Comparison of ENCODE assay signal across 8 mouse cellular contexts in the genomic region with DNA sequence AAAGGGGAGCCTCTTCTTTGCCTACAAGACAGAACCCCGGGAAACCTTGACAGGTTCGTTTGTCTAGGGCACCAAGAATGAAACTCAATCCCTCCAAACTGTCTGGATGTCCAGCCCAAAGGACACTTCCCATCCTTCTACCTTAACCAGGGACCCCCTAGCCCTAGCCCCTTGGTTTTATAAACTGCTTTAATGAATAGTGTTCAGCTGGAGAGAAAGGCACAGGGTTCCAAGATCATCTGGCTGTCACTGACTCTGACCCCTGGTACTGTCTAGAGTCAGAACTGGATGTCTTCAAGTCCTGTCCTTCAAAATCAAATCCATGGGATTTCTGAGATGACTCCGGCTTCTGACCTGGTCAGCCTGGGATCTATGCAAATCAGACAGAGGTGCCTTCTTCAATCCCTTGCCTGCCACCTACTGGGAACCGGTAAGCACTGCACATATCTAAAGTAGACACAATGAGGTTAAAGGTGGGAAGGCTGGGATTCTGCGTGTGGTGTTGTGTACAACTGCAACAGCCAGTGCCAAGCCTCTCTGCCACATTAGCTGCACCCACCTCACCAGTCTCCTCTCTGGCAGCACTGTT. TPM values are rescaled to one million over a fixed set of nuclear protein-coding genes. Genes with fewer than 3 reads are reported as not detected.
DNase-seq lines count a peak whose midpoint lies in the region; ATAC-seq and TF ChIP-seq lines count a peak whose summit lies in the region.

No protein-coding gene starts in this region.

- ATAC-seq in forebrain, embryonic 14.5 days: peak; percentile 52; the same call in 1 of the 2 replicates
- peak; percentile 60 for ATAC-seq in hindbrain, postnatal 0 days
- ATAC-seq in midbrain, embryonic 16.5 days: peak; percentile 59
- ATAC-seq in stomach, postnatal 0 days (ENCODE audit: low FRiP score, low TSS enrichment): peak; percentile 48; the same call in 1 of the 2 replicates

- peak; percentile 90 for TF ChIP-seq CTCF in hindbrain, postnatal 0 days (IDR thresholded peaks at IDR 0.05; ENCODE audit: low read depth)
- peak; percentile 86 for TF ChIP-seq CTCF in stomach, postnatal 0 days (IDR thresholded peaks at IDR 0.05; ENCODE audit: low read depth)

- no peaks in the 10 kb centered on the region for H3K9me3 ChIP-seq in forebrain, embryonic 14.5 days (replicated peaks; ENCODE audit: control insufficient read depth, low read length)
- H3K9me3 ChIP-seq in hindbrain, postnatal 0 days (ENCODE audit: low read length): no peaks in the 10 kb centered on the region
- H3K9me3 ChIP-seq in midbrain, embryonic 16.5 days (replicated peaks; ENCODE audit: control insufficient read depth, low read length, poor library complexity, severe bottlenecking): no peaks in the 10 kb centered on the region
- no peaks in the 10 kb centered on the region for H3K9me3 ChIP-seq in stomach, postnatal 0 days (ENCODE audit: control insufficient read depth, low read length)

- intact Hi-C loops in left cerebral cortex, postnatal 4 days (cut with DNase I): loop anchor here (5.0 to 10.0 kb wide), 3 partner anchors 179 to 349 kb away; no protein-coding TSS in a partner anchor

- peak; percentile 80 for DNase-seq in urinary bladder, postnatal 14 days (ENCODE audit: low spot score)
- no peak for DNase-seq in urinary bladder, adult 2 months (ENCODE audit: low spot score)
- peak; percentile 47 for DNase-seq in c-Kit-positive CD71-positive TER-119-negative erythroid progenitor cells, embryonic 14.5 days (ENCODE audit: low read depth)
- peak; percentile 74 for DNase-seq in forebrain, embryonic 14.5 days (ENCODE audit: low spot score)
- peak; percentile 85 for DNase-seq in hindbrain, postnatal 0 days (ENCODE audit: low spot score)
- DNase-seq in left cerebral cortex, postnatal 4 days: peak; percentile 77
- peak; percentile 72 for DNase-seq in stomach, postnatal 0 days (ENCODE audit: low spot score)

- 0 out of 2 replicates have a peak, but pooled peaks cover 2% of the 10 kb centered on the region for H3K27me3 ChIP-seq in forebrain, embryonic 14.5 days (replicated peaks; ENCODE audit: control insufficient read depth, insufficient read depth, low read length)
- no peaks in the 10 kb centered on the region for H3K27me3 ChIP-seq in hindbrain, postnatal 0 days (ENCODE audit: insufficient read depth, low read length)
- no peaks in the 10 kb centered on the region for H3K27me3 ChIP-seq in midbrain, embryonic 16.5 days (ENCODE audit: control insufficient read depth, insufficient read depth, low read depth, low read length)
- no peaks in the 10 kb centered on the region for H3K27me3 ChIP-seq in stomach, postnatal 0 days (ENCODE audit: control insufficient read depth, insufficient read depth, low read length)

- 25% methylated on average over 5 of the region's 5 CpGs for whole genome bisulfite sequencing in forebrain, embryonic 14.5 days
- WGBS in hindbrain, postnatal 0 days: 21% methylated on average over 5 of the region's 5 CpGs
- 23% methylated on average over 5 of the region's 5 CpGs for WGBS in midbrain, embryonic 16.5 days
- WGBS in stomach, postnatal 0 days: 18% methylated on average over 5 of the region's 5 CpGs

- no peaks in the 10 kb centered on the region for H3K36me3 ChIP-seq in forebrain, embryonic 14.5 days (ENCODE audit: control insufficient read depth, insufficient read depth, low read length)
- H3K36me3 ChIP-seq in hindbrain, postnatal 0 days (ENCODE audit: insufficient read depth, low read length): no peaks in the 10 kb centered on the region
- H3K36me3 ChIP-seq in midbrain, embryonic 16.5 days (ENCODE audit: control insufficient read depth, insufficient read depth, low read length): no peaks in the 10 kb centered on the region
- H3K36me3 ChIP-seq in stomach, postnatal 0 days (ENCODE audit: control insufficient read depth, insufficient read depth, low read length): no peaks in the 10 kb centered on the region

- H3K9ac ChIP-seq in forebrain, embryonic 14.5 days (ENCODE audit: low read length): no peak overlapping the region
- no peak overlapping the region for H3K9ac ChIP-seq in hindbrain, postnatal 0 days (replicated peaks; ENCODE audit: low read length)
- H3K9ac ChIP-seq in midbrain, embryonic 16.5 days (ENCODE audit: low read depth, low read length): no peak overlapping the region
- H3K9ac ChIP-seq in stomach, postnatal 0 days (ENCODE audit: low read length): no peak overlapping the region

- TF ChIP-seq EP300 in stomach, postnatal 0 days (optimal IDR thresholded peaks at IDR 0.05): no peak

- no peaks in the 10 kb centered on the region; the same call in 1 of the 2 replicates for H3K4me1 ChIP-seq in forebrain, embryonic 14.5 days (ENCODE audit: control insufficient read depth, insufficient read depth, low read length)
- H3K4me1 ChIP-seq in hindbrain, postnatal 0 days (ENCODE audit: insufficient read depth, low read length): no peaks in the 10 kb centered on the region; the same call in 1 of the 2 replicates
- peaks cover 10% of the 10 kb centered on the region for H3K4me1 ChIP-seq in midbrain, embryonic 16.5 days (ENCODE audit: control insufficient read depth, insufficient read depth, low read length)
- H3K4me1 ChIP-seq in stomach, postnatal 0 days (replicated peaks; ENCODE audit: control insufficient read depth, insufficient read depth): 0 out of 2 replicates have a peak, but pooled peaks cover 2% of the 10 kb centered on the region

- no peak overlapping the region for H3K27ac ChIP-seq in forebrain, embryonic 14.5 days (ENCODE audit: low read depth, low read length)
- no peak overlapping the region for H3K27ac ChIP-seq in hindbrain, postnatal 0 days
- no peak overlapping the region for H3K27ac ChIP-seq in midbrain, embryonic 16.5 days (ENCODE audit: low read length)
- no peak overlapping the region for H3K27ac ChIP-seq in stomach, postnatal 0 days (replicated peaks)

- H3K4me3 ChIP-seq in forebrain, embryonic 14.5 days (ENCODE audit: low read depth, low read length): no peak overlapping the region
- H3K4me3 ChIP-seq in hindbrain, postnatal 0 days (ENCODE audit: low read length): no peak overlapping the region
- H3K4me3 ChIP-seq in midbrain, embryonic 16.5 days (ENCODE audit: low read depth, low read length): no peak overlapping the region
- H3K4me3 ChIP-seq in stomach, postnatal 0 days (ENCODE audit: low read depth, low read length): no peak overlapping the region

- H3K4me2 ChIP-seq in forebrain, embryonic 14.5 days (ENCODE audit: low read length): no peak overlapping the region
- no peak overlapping the region for H3K4me2 ChIP-seq in hindbrain, postnatal 0 days (ENCODE audit: low read depth, low read length)
- H3K4me2 ChIP-seq in midbrain, embryonic 16.5 days (ENCODE audit: low read length): no peak overlapping the region
- no peak overlapping the region for H3K4me2 ChIP-seq in stomach, postnatal 0 days (replicated peaks; ENCODE audit: low read depth)

RNA-seq across cellular contexts. Expression of gene Aipl1, which starts 13.0 kb away (rescaled TPM):
- polyA plus RNA-seq in urinary bladder, adult 2 months (2012; rRNA removed): 0.32 and 0.41 TPM in 2 replicates
- polyA plus RNA-seq in forebrain, embryonic 14.5 days (2014; fragmentation: Nextera tagmentation; extraction: Ambion mirVana): 0.09 TPM in 2 replicates
- 0.07 TPM in 1 of 2 replicates, not detected in the other for total RNA-seq in hindbrain, postnatal 0 days (2014; rRNA removed)
- polyA plus RNA-seq in hindbrain, postnatal 0 days (2015; fragmentation: Nextera tagmentation; extraction: Ambion mirVana): 0.34 and 0.42 TPM in 2 replicates
- under 1 TPM; 0.14 to 0.26 TPM for total RNA-seq in left cerebral cortex, postnatal 4 days (2021)
- polyA plus RNA-seq in midbrain, embryonic 16.5 days (2015; fragmentation: Nextera tagmentation; extraction: Ambion mirVana): 0.34 and 0.65 TPM in 2 replicates
- 0.16 and 0.27 TPM in 2 replicates for polyA plus RNA-seq in stomach, postnatal 0 days (2015; fragmentation: Nextera tagmentation; extraction: Ambion mirVana)

RNA-seq across cellular contexts. Expression of gene Pimreg, which starts 17.5 kb away (rescaled TPM):
- 2.8 and 3.2 TPM in 2 replicates for polyA plus RNA-seq in urinary bladder, adult 2 months (2012; rRNA removed)
- polyA plus RNA-seq in forebrain, embryonic 14.5 days (2014; fragmentation: Nextera tagmentation; extraction: Ambion mirVana): 97.8 and 123 TPM in 2 replicates
- total RNA-seq in hindbrain, postnatal 0 days (2014; rRNA removed): 18.7 and 22.8 TPM in 2 replicates
- 23.9 and 27.8 TPM in 2 replicates for polyA plus RNA-seq in hindbrain, postnatal 0 days (2015; fragmentation: Nextera tagmentation; extraction: Ambion mirVana)
- 1 to 10 TPM; 9.3 to 9.7 TPM for total RNA-seq in left cerebral cortex, postnatal 4 days (2021)
- polyA plus RNA-seq in midbrain, embryonic 16.5 days (2015; fragmentation: Nextera tagmentation; extraction: Ambion mirVana): 19.4 and 24.5 TPM in 2 replicates
- 18.0 and 22.2 TPM in 2 replicates for polyA plus RNA-seq in stomach, postnatal 0 days (2015; fragmentation: Nextera tagmentation; extraction: Ambion mirVana)
